Mouse (Mus musculus): ENCODE data around the gene Krcc1. TPM values are rescaled to one million over a fixed set of nuclear protein-coding genes. Genes with fewer than 3 reads are reported as not detected.

The Krcc1 gene
- total and polyA plus RNA-seq, 2 experiments from 2014 or later, result 13.9 to 15.0 TPM

DNA sequence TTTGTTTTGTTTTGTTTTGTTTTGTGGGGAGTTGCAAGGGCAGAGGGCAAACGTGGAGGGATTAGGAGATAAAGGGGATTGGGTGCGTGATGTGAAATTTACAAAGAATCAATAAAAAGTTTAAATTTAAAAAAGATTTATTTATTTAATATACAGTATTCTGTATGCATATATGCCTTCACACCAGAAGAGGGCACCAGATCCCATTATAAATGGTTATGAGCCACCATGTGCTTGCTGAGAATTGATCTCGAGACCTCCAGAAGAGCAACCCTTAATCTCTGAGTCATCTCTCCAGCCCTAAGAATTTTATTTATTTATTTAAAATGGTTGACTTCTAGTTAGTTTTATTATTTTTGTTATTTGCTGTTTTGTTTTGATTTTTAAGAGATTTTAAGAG, 28.2 kb upstream of the Krcc1 start:
- Histone ChIP-seq H3K36me3 (ENCODE audit: insufficient read depth, low read length) (no peaks in the 10 kb centered on the region), H3K27ac (ENCODE audit: low read depth, low read length) (no peak overlapping the region), H3K9me3 (ENCODE audit: low read length) (no peaks in the 10 kb centered on the region; the same call in 1 of the 2 replicates), H3K4me1 (ENCODE audit: insufficient read depth, low read length) (no peaks in the 10 kb centered on the region), H3K27me3 (ENCODE audit: insufficient read depth, low read length) (no peaks in the 10 kb centered on the region), H3K4me2 (ENCODE audit: low read depth, low read length, poor library complexity, severe bottlenecking) (no peak overlapping the region), H3K9ac (replicated peaks; ENCODE audit: low read length, poor library complexity, severe bottlenecking) (no peak overlapping the region), H3K4me3 (ENCODE audit: low read depth, low read length) (no peak overlapping the region)
- WGBS, result 88% methylated on average over 3 of the region's 3 CpGs
- TF ChIP-seq CTCF (IDR thresholded peaks at IDR 0.05), result no peak
- ATAC-seq (ENCODE audit: low FRiP score) (no peak), DNase-seq (ENCODE audit: low spot score) (no peak)

DNA sequence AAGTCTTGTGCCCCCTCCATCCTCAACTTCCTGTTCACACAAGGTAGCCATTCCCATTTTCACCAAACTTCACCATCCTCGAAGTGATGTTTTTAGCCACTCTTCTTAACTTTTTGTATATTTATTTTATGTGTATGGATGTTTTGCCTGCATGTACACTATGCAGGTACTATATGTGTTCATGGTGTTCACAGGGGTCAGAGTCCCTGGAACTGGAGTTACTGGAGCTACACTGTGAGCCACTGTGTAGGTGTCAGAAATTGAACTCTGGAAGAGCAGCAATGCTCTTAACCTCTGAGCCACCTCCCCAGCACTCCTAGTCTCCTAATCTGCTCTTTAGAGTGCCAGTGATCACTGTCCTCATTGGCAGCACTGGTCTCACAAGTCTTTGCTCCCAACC, 23.1 kb upstream of the Krcc1 start:
- H3K4me2 ChIP-seq (ENCODE audit: low read depth, low read length, poor library complexity, severe bottlenecking), result no peak overlapping the region
- 100% methylated on average over 1 of the region's 1 CpGs for WGBS

DNA sequence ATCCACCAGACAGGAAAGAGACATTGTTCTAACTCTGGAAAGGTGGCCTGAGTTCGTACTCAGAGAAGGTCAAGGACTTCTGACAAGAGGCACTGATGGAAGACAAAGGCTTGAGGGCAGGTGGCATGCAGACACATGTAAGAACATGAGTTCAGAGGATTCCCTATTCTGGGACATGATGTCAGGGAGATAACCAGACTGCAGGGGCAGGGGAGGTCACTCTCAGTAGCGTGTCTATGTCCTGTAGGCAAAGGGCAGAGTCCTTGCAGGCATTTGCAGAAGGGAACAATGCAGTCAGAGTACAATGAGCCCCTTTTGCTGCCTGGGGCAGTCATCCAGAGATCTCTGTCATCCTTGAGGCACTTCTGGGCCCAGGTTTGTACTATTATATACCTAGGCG, 21.9 kb upstream of the Krcc1 start:
- H3K27me3 ChIP-seq (ENCODE audit: insufficient read depth, low read length), result no peaks in the 10 kb centered on the region
- no peak overlapping the region for H3K27ac ChIP-seq (ENCODE audit: low read depth, low read length)
- no peaks in the 10 kb centered on the region for H3K36me3 ChIP-seq (ENCODE audit: insufficient read depth, low read length)
- TF ChIP-seq CTCF (IDR thresholded peaks at IDR 0.05), result no peak
- DNase-seq (ENCODE audit: low spot score) (no peak), ATAC-seq (ENCODE audit: low FRiP score) (no peak)
- WGBS, result 75% methylated on average over 3 of the region's 3 CpGs
- H3K9ac ChIP-seq (replicated peaks; ENCODE audit: low read length, poor library complexity, severe bottlenecking), result no peak overlapping the region
- H3K9me3 ChIP-seq (ENCODE audit: low read length), result no peaks in the 10 kb centered on the region
- no peak overlapping the region for H3K4me3 ChIP-seq (ENCODE audit: low read depth, low read length)
- H3K4me1 ChIP-seq (ENCODE audit: insufficient read depth, low read length), result no peaks in the 10 kb centered on the region
- no peak overlapping the region for H3K4me2 ChIP-seq (ENCODE audit: low read depth, low read length, poor library complexity, severe bottlenecking)

More for the DNA sequence above, 23.1 kb upstream of the Krcc1 start:
- no peak overlapping the region for H3K4me3 ChIP-seq (ENCODE audit: low read depth, low read length)
- no peak for TF ChIP-seq CTCF (IDR thresholded peaks at IDR 0.05)
- DNase-seq (ENCODE audit: low spot score) (no peak), ATAC-seq (ENCODE audit: low FRiP score) (no peak)
- no peak overlapping the region for H3K9ac ChIP-seq (replicated peaks; ENCODE audit: low read length, poor library complexity, severe bottlenecking)
- H3K9me3 ChIP-seq (ENCODE audit: low read length), result no peaks in the 10 kb centered on the region
- H3K36me3 ChIP-seq (ENCODE audit: insufficient read depth, low read length), result no peaks in the 10 kb centered on the region
- H3K27ac ChIP-seq (ENCODE audit: low read depth, low read length), result no peak overlapping the region
- no peaks in the 10 kb centered on the region for H3K27me3 ChIP-seq (ENCODE audit: insufficient read depth, low read length)
- no peaks in the 10 kb centered on the region for H3K4me1 ChIP-seq (ENCODE audit: insufficient read depth, low read length)

DNA sequence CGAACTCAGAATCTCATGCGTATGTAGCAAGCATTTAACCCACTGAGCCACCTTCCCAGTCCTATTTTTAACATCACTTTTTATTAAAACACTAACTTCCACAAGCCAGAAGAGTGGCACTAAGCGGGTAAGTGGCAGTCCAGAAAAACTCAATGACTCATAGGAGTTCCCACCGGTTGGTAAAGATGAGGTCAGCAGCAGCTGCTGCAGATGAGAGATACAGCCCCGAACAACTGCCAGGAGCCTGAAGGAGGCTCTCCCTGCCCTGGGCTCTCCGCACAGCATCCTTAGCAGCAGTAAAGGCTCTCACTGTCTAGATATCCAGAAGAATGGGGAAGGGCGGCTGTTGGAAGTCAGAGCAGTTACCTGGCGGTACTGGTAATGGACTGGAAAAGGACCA, 20.5 kb upstream of the Krcc1 start:
- Histone ChIP-seq H3K4me2 (ENCODE audit: low read depth, low read length, poor library complexity, severe bottlenecking) (no peak overlapping the region), H3K9me3 (ENCODE audit: low read length) (no peaks in the 10 kb centered on the region), H3K4me3 (ENCODE audit: low read depth, low read length) (no peak overlapping the region), H3K27me3 (ENCODE audit: insufficient read depth, low read length) (no peaks in the 10 kb centered on the region), H3K9ac (replicated peaks; ENCODE audit: low read length, poor library complexity, severe bottlenecking) (no peak overlapping the region), H3K4me1 (ENCODE audit: insufficient read depth, low read length) (no peaks in the 10 kb centered on the region), H3K27ac (ENCODE audit: low read depth, low read length) (no peak overlapping the region), H3K36me3 (ENCODE audit: insufficient read depth, low read length) (no peaks in the 10 kb centered on the region)
- WGBS, result 89% methylated on average over 8 of the region's 8 CpGs
- no peak for TF ChIP-seq CTCF (IDR thresholded peaks at IDR 0.05)
- ATAC-seq (ENCODE audit: low FRiP score) (no peak), DNase-seq (ENCODE audit: low spot score) (no peak)

DNA sequence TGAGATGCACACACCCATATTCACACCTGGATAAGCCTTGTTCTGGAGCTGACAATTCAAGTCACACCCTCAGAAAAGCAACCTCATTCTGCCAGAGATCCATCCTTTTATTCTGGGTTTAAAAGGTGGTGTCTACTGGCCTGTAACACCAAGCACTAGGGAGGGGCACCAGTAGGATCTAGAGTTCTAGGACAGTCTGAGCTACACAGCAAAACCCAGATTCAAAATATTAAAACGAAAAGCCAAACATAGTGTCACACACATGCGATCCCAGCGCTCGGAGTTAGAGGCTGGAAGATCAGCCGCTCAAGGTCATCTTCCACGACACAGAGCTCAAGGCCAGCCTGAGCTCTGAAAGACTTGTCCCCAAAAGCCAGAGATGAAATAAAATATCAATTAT, 17.0 kb upstream of the Krcc1 start:
- ATAC-seq (ENCODE audit: low FRiP score), result no peak
- DNase-seq (ENCODE audit: low spot score), result no peak
- Histone ChIP-seq H3K27me3 (ENCODE audit: insufficient read depth, low read length) (no peaks in the 10 kb centered on the region), H3K27ac (ENCODE audit: low read depth, low read length) (no peak overlapping the region), H3K9ac (replicated peaks; ENCODE audit: low read length, poor library complexity, severe bottlenecking) (no peak overlapping the region), H3K4me2 (ENCODE audit: low read depth, low read length, poor library complexity, severe bottlenecking) (no peak overlapping the region), H3K4me1 (ENCODE audit: insufficient read depth, low read length) (no peaks in the 10 kb centered on the region), H3K9me3 (ENCODE audit: low read length) (no peaks in the 10 kb centered on the region), H3K4me3 (ENCODE audit: low read depth, low read length) (no peak overlapping the region), H3K36me3 (ENCODE audit: insufficient read depth, low read length) (no peaks in the 10 kb centered on the region)
- TF ChIP-seq CTCF (IDR thresholded peaks at IDR 0.05), result no peak
- WGBS, result 92% methylated on average over 6 of the region's 6 CpGs

DNA sequence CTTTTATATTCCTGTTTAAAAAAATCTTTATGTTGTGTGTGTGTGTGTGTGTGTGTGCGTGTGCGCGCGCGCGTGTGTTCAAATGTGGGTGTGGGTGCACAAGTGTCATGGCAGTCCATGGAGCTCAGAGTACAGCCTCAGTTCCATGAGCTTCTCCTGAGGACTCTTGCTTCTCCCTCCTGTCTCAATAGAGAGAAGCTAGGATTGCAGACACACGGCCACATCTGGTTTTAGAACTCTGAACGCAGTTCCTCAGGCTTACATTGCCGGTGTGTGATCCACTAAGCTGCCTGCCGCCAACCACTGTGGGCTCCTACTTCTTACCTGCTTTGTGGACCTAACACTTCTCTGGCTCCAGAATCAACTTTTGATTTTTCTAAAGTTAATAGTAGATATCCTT, 15.3 kb upstream of the Krcc1 start:
- no peak overlapping the region for H3K4me3 ChIP-seq (ENCODE audit: low read depth, low read length)
- no peaks in the 10 kb centered on the region for H3K4me1 ChIP-seq (ENCODE audit: insufficient read depth, low read length)
- no peaks in the 10 kb centered on the region for H3K27me3 ChIP-seq (ENCODE audit: insufficient read depth, low read length)
- no peak overlapping the region for H3K27ac ChIP-seq (ENCODE audit: low read depth, low read length)
- no peak overlapping the region for H3K9ac ChIP-seq (replicated peaks; ENCODE audit: low read length, poor library complexity, severe bottlenecking)
- H3K9me3 ChIP-seq (ENCODE audit: low read length), result no peaks in the 10 kb centered on the region
- H3K36me3 ChIP-seq (ENCODE audit: insufficient read depth, low read length), result no peaks in the 10 kb centered on the region
- 94% methylated on average over 10 of the region's 10 CpGs for WGBS
- no peak for TF ChIP-seq CTCF (IDR thresholded peaks at IDR 0.05)
- H3K4me2 ChIP-seq (ENCODE audit: low read depth, low read length, poor library complexity, severe bottlenecking), result no peak overlapping the region
- ATAC-seq (ENCODE audit: low FRiP score), result no peak
- no peak for DNase-seq (ENCODE audit: low spot score)

Data from midbrain, postnatal 0 days (tissue).